In genomic region chr16:94208826-94209225, GRCm38 (mm10) we compare ENCODE assay signal across 23 mouse cellular contexts.
DNase-seq lines count a peak whose midpoint lies in the region; ATAC-seq and TF ChIP-seq lines count a peak whose summit lies in the region.
"Had no signal": no experiment of that assay in that cellular context is flagged by ENCODE, and none has a peak within 500 bp of the region (broad histone marks: within the 10 kb centered on the region; RNA-seq: fewer than 3 reads in every experiment).

No protein-coding gene starts in this region.

- no peak overlapping the region for H3K9ac ChIP-seq in hindbrain, postnatal 0 days (replicated peaks; ENCODE audit: low read length)
- H3K9ac ChIP-seq: heart, embryonic 13.5 days; hindbrain, embryonic 14.5 days; intestine, embryonic 15.5 days; limb, embryonic 12.5 days; liver, embryonic 12.5 days; midbrain, embryonic 15.5 days; neural tube, embryonic 15.5 days had no signal

- H3K27ac ChIP-seq in hindbrain, postnatal 0 days, result no peak overlapping the region
- H3K27ac ChIP-seq in hindbrain, embryonic 10.5 days, result no peak overlapping the region
- no peak overlapping the region for H3K27ac ChIP-seq in thymus, adult 2 months (ENCODE audit: control insufficient read depth, insufficient read depth, low read length)
- H3K27ac ChIP-seq: heart, embryonic 13.5 days; hindbrain, embryonic 14.5 days; intestine, embryonic 15.5 days; limb, embryonic 12.5 days; liver, embryonic 12.5 days; midbrain, embryonic 15.5 days; neural tube, embryonic 15.5 days had no signal

- H3K36me3 ChIP-seq in hindbrain, postnatal 0 days (ENCODE audit: insufficient read depth, low read length), result no peaks in the 10 kb centered on the region
- H3K36me3 ChIP-seq in hindbrain, embryonic 10.5 days, result no peaks in the 10 kb centered on the region
- H3K36me3 ChIP-seq in thymus, adult 2 months (ENCODE audit: control insufficient read depth, insufficient read depth, low read length), result no peaks in the 10 kb centered on the region
- H3K36me3 ChIP-seq: heart, embryonic 13.5 days; intestine, embryonic 15.5 days; limb, embryonic 12.5 days; liver, embryonic 12.5 days; midbrain, embryonic 15.5 days; neural tube, embryonic 15.5 days had no signal

- ATAC-seq in hindbrain, postnatal 0 days, result no peak
- ATAC-seq: activated CD4-positive, CD25-positive, alpha-beta regulatory T cell, adult 4 months; forebrain, embryonic 14.5 days; intestine, embryonic 15.5 days; liver, embryonic 12.5 days; midbrain, embryonic 15.5 days had no signal

- no peaks in the 10 kb centered on the region for H3K4me1 ChIP-seq in hindbrain, postnatal 0 days (ENCODE audit: insufficient read depth, low read length)
- H3K4me1 ChIP-seq in hindbrain, embryonic 10.5 days (replicated peaks), result 0 out of 2 replicates have a peak, but pooled peaks cover 6% of the 10 kb centered on the region
- H3K4me1 ChIP-seq in thymus, adult 2 months (replicated peaks; ENCODE audit: control insufficient read depth, insufficient read depth, low read length), result no peaks in the 10 kb centered on the region
- H3K4me1 ChIP-seq: midbrain, embryonic 15.5 days had no signal

- WGBS in hindbrain, postnatal 0 days, result 65% methylated on average over 10 of the region's 10 CpGs
- 82% methylated on average over 10 of the region's 10 CpGs for WGBS in hindbrain, embryonic 10.5 days
- WGBS in thymus, adult 2 months, result 93% methylated on average over 10 of the region's 10 CpGs

- no peak overlapping the region for H3K4me2 ChIP-seq in hindbrain, postnatal 0 days (ENCODE audit: low read depth, low read length)
- H3K4me2 ChIP-seq: heart, embryonic 13.5 days; hindbrain, embryonic 14.5 days; intestine, embryonic 15.5 days; limb, embryonic 12.5 days; liver, embryonic 12.5 days; midbrain, embryonic 15.5 days; neural tube, embryonic 15.5 days had no signal

- TF ChIP-seq POLR2A in thymus, adult 2 months (IDR thresholded peaks at IDR 0.05; ENCODE audit: control insufficient read depth, extremely low read depth, insufficient read depth, low read length, poor library complexity), result no peak

- TF ChIP-seq CTCF in hindbrain, postnatal 0 days (IDR thresholded peaks at IDR 0.05; ENCODE audit: low read depth), result no peak
- no peak for TF ChIP-seq CTCF in thymus, adult 2 months (IDR thresholded peaks at IDR 0.05; ENCODE audit: borderline replicate concordance, control insufficient read depth, extremely low read depth, insufficient read depth, low read length, poor library complexity)

- no peaks in the 10 kb centered on the region for H3K27me3 ChIP-seq in hindbrain, postnatal 0 days (ENCODE audit: insufficient read depth, low read length)
- peaks cover 5% of the 10 kb centered on the region; the same call in 1 of the 2 replicates for H3K27me3 ChIP-seq in hindbrain, embryonic 10.5 days (ENCODE audit: insufficient read depth, poor library complexity, severe bottlenecking)
- H3K27me3 ChIP-seq in thymus, adult 2 months (ENCODE audit: control insufficient read depth, insufficient read depth, low read length), result no peaks in the 10 kb centered on the region
- H3K27me3 ChIP-seq: heart, embryonic 13.5 days; intestine, embryonic 15.5 days; liver, embryonic 12.5 days; neural tube, embryonic 15.5 days had no signal

- no peak overlapping the region for H3K4me3 ChIP-seq in hindbrain, postnatal 0 days (ENCODE audit: low read length)
- H3K4me3 ChIP-seq in hindbrain, embryonic 10.5 days, result no peak overlapping the region
- H3K4me3 ChIP-seq in thymus, adult 2 months (ENCODE audit: control insufficient read depth, insufficient read depth, low read length), result no peak overlapping the region
- H3K4me3 ChIP-seq: heart, embryonic 13.5 days; intestine, embryonic 15.5 days; limb, embryonic 12.5 days; liver, embryonic 12.5 days; megakaryocyte, embryonic 14.5 days; midbrain, embryonic 15.5 days; myocyte; neural tube, embryonic 15.5 days had no signal

- peak; percentile 24 for DNase-seq in hindbrain, postnatal 0 days (ENCODE audit: low spot score)
- no peak for DNase-seq in hindbrain, embryonic 10.5 days (ENCODE audit: low spot score)
- peak; percentile 58 for DNase-seq in right cerebral cortex, adult 18-20 months
- DNase-seq in right cerebral cortex, postnatal 4 days, result no peak
- DNase-seq in brain, adult 2 months (ENCODE audit: low read depth, low spot score), result peak; percentile 67
- peak; percentile 21 for DNase-seq in right cerebral cortex, postnatal 14 days
- DNase-seq in thymus, adult 2 months, result no peak
- DNase-seq in adrenal gland, postnatal 14 days, result no peak
- DNase-seq: cerebellum, postnatal 36 days; kidney, postnatal 36 days; lung, adult 2 months; thymus, postnatal 25 days had no signal

- no peaks in the 10 kb centered on the region for H3K9me3 ChIP-seq in hindbrain, postnatal 0 days (ENCODE audit: low read length)
- peaks cover 8% of the 10 kb centered on the region; the same call in 1 of the 2 replicates for H3K9me3 ChIP-seq in hindbrain, embryonic 10.5 days
- H3K9me3 ChIP-seq: intestine, embryonic 15.5 days; liver, embryonic 12.5 days; midbrain, embryonic 15.5 days had no signal

Comparison
In these comparisons a context has a peak if more than half of its experiments do, and no peak if none do; other contexts are left out.
1. DNase-seq: peak in hindbrain, postnatal 0 days (single experiment), right cerebral cortex, adult 18-20 months (single experiment), brain, adult 2 months (single experiment) and right cerebral cortex, postnatal 14 days (single experiment); none in hindbrain, embryonic 10.5 days (single experiment), right cerebral cortex, postnatal 4 days (single experiment), thymus, adult 2 months (single experiment) and adrenal gland, postnatal 14 days (single experiment).